ENCODE assay signal across 8 mouse cellular contexts in the genomic region with DNA sequence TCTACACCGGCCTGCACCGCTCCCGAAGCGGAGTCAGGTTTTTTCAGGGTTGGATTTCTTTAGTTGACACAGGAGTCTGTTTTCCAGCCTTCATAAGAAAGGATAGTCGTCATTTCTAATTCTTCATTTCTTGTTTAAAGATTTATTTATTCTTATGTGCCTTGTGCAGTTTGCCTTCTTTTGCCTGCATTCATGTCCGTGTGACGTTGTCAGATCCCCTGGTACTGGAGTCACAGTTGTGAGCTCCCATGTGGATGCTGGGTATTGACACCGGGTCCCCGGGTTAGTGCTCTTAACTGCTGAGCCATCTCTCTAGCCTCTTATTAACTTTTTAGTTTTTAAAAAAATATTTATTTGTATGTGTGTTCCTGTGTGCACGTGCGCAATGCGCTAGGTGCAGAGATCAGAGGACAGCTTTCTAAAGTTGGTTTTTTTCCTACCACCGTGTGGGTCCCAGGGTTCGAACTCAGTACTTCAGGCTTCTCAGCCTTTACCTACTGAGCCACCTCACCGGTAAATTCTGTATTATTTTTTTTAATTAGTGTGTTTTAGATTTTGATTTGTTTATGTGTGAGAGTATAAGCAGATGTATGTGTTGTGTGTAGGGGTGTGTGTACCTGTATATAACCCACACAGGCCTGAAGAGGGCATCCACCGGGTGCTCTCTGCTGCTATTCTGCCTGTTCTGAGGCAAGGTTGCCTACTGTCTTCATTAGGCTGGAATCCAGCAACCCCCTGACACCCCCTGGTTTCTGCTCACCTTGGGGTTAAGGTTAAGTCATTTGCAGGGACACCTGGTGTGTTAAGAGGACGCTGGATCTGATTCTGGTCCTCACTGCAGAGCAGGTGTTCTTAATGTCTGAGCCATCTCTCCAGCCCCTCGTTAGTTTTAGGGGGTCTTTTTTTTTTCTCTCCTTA. TPM values are rescaled to one million over a fixed set of nuclear protein-coding genes. Genes with fewer than 3 reads are reported as not detected.
A peak's percentile ranks its signal among the peaks of the same experiment; 100 is the strongest.
DNase-seq lines count a peak whose midpoint lies in the region; ATAC-seq and TF ChIP-seq lines count a peak whose summit lies in the region.

No protein-coding gene starts in this region.

- no peaks in the 10 kb centered on the region for H3K79me2 ChIP-seq in heart, adult 2 months (replicated peaks; ENCODE audit: control insufficient read depth, insufficient read depth, low read length)
- H3K79me2 ChIP-seq in C2C12 (ENCODE audit: control insufficient read depth, insufficient read depth): no peaks in the 10 kb centered on the region

- no peaks in the 10 kb centered on the region for H3K27me3 ChIP-seq in heart, adult 2 months (ENCODE audit: control insufficient read depth, insufficient read depth, low read length)
- no peaks in the 10 kb centered on the region for H3K27me3 ChIP-seq in C2C12 (ENCODE audit: control insufficient read depth, insufficient read depth, insufficient read length)
- no peaks in the 10 kb centered on the region; the same call in 1 of the 2 replicates for H3K27me3 ChIP-seq in liver, embryonic 12.5 days (replicated peaks)

- no peaks in the 10 kb centered on the region for H3K36me3 ChIP-seq in heart, adult 2 months (ENCODE audit: control insufficient read depth, insufficient read depth, low read length)
- no peaks in the 10 kb centered on the region for H3K36me3 ChIP-seq in C2C12 (ENCODE audit: control insufficient read depth, insufficient read depth)
- no peaks in the 10 kb centered on the region for H3K36me3 ChIP-seq in liver, embryonic 12.5 days

- WGBS in heart, adult 2 months: 27% methylated on average over 18 of the region's 18 CpGs
- WGBS in liver, embryonic 12.5 days (ENCODE audit: insufficient replicate concordance): 27% methylated on average over 18 of the region's 18 CpGs

- peak overlapping the region; percentile 98 for H3ac ChIP-seq in C2C12 (ENCODE audit: control insufficient read depth, insufficient read length, low read depth)

- no peak for DNase-seq in heart, adult 2 months
- DNase-seq in heart, adult 9 months (ENCODE audit: low spot score in 2 of 2): no peak
- no peak for DNase-seq in layer of hippocampus, adult 9-11 months
- DNase-seq in layer of hippocampus, adult 8-10 months (ENCODE audit: low spot score in 2 of 2): no peak

- peak overlapping the region; percentile 92 for H3K4me3 ChIP-seq in heart, adult 2 months
- peak overlapping the region; percentile 45 for H3K4me3 ChIP-seq in C2C12 (ENCODE audit: insufficient read depth, poor library complexity, severe bottlenecking)
- H3K4me3 ChIP-seq in embryonic fibroblast, embryonic 13.5 days (ENCODE audit: insufficient read depth, low read length): peak overlapping the region; percentile 82
- peak overlapping the region; percentile 71 for H3K4me3 ChIP-seq in liver, embryonic 12.5 days

- TF ChIP-seq POLR2A in heart, adult 2 months (IDR thresholded peaks at IDR 0.05; ENCODE audit: insufficient read depth, low read depth, low read length): no peak
- TF ChIP-seq POLR2A in embryonic fibroblast, embryonic 13.5 days (IDR thresholded peaks at IDR 0.05; ENCODE audit: low read depth, low read length): no peak

- no peaks in the 10 kb centered on the region for H3K79me3 ChIP-seq in C2C12 (ENCODE audit: low read depth)

- no peaks in the 10 kb centered on the region for H3K9me3 ChIP-seq in liver, embryonic 12.5 days (replicated peaks)

- peak overlapping the region; percentile 82 for H3K9ac ChIP-seq in heart, adult 2 months (ENCODE audit: low read depth, low read length)
- H3K9ac ChIP-seq in liver, embryonic 12.5 days: peak overlapping the region; percentile 75

- peak overlapping the region; percentile 89 for H3K27ac ChIP-seq in heart, adult 2 months
- H3K27ac ChIP-seq in embryonic fibroblast, embryonic 13.5 days (ENCODE audit: insufficient read depth, low read length): peak overlapping the region; percentile 15; the same call in 1 of the 2 replicates
- peak overlapping the region; percentile 73 for H3K27ac ChIP-seq in liver, embryonic 12.5 days

- intact Hi-C loops in heart, adult 2 months (cut with DNase I): loop anchor here (1.0 kb wide), 1 partner anchor 31 kb away; no protein-coding TSS in a partner anchor

- peak overlapping the region; percentile 96 for H3K4me2 ChIP-seq in liver, embryonic 12.5 days

- no peak for TF ChIP-seq EP300 in heart, adult 2 months (IDR thresholded peaks at IDR 0.05; ENCODE audit: insufficient read depth, low read depth, low read length)

- peaks cover 8% of the 10 kb centered on the region for H3K4me1 ChIP-seq in heart, adult 2 months (ENCODE audit: control insufficient read depth, insufficient read depth, low read length)
- no peaks in the 10 kb centered on the region for H3K4me1 ChIP-seq in embryonic fibroblast, embryonic 13.5 days (ENCODE audit: control insufficient read depth, insufficient read depth, low read length)
- peaks cover 39% of the 10 kb centered on the region for H3K4me1 ChIP-seq in liver, embryonic 12.5 days

- no peak for TF ChIP-seq CTCF in heart, adult 2 months (IDR thresholded peaks at IDR 0.05)
- TF ChIP-seq CTCF in C2C12 (IDR thresholded peaks at IDR 0.05; ENCODE audit: control insufficient read depth, insufficient read depth, insufficient read length): no peak
- no peak for TF ChIP-seq CTCF in embryonic fibroblast, embryonic 13.5 days (IDR thresholded peaks at IDR 0.05; ENCODE audit: borderline replicate concordance, insufficient read depth, low read length)

- peak; percentile 21; the same call in 1 of the 2 replicates for ATAC-seq in liver, embryonic 12.5 days
- ATAC-seq in activated CD4-positive, CD25-positive, alpha-beta regulatory T cell, adult 4 months: no peak

TF ChIP-seq in C2C12, 6 proteins besides CTCF, POLR2A, EP300 and RAD21:
- TF ChIP-seq MYOD1 (IDR thresholded peaks at IDR 0.05; ENCODE audit: control insufficient read depth, insufficient read length, low read depth) (no peak), MYOG (IDR thresholded peaks at IDR 0.05; ENCODE audit: control insufficient read depth, extremely low read depth, insufficient read length) (no peak), MAX (IDR thresholded peaks at IDR 0.05) (no peak), USF1 (IDR thresholded peaks at IDR 0.05; ENCODE audit: low read depth) (no peak), CEBPB (IDR thresholded peaks at IDR 0.05; ENCODE audit: low read depth) (no peak), FOSL1 (IDR thresholded peaks at IDR 0.05; ENCODE audit: insufficient read depth, low read length, poor library complexity, severe bottlenecking) (no peak)

RNA-seq across cellular contexts. Expression of gene Tecpr1, which starts 0.7 kb away (rescaled TPM):
- 10 to 100 TPM; 24.2 to 27.6 TPM for total RNA-seq in heart, adult 2 months (2021)
- polyA plus RNA-seq in heart, adult 2 months (2012; rRNA removed): 33.7 and 34.9 TPM in 2 replicates
- 10.5 TPM for polyA plus RNA-seq in C2C12 (2012; fragmentation: generic; extraction: Trizol)
- polyA plus RNA-seq in embryonic fibroblast, embryonic 13.5 days (2011; ENCODE audit: insufficient read length, low read depth, missing spikeins): 15.1 and 15.7 TPM in 2 replicates
- 4.8 TPM in 2 replicates for polyA plus RNA-seq in liver, embryonic 12.5 days (2016; fragmentation: Nextera tagmentation; extraction: Ambion mirVana)
- 100 to 1,000 TPM; 103 to 120 (median 109) TPM for total RNA-seq in layer of hippocampus, adult 8-10 months (2022)
- polyA plus RNA-seq in activated CD4-positive, CD25-positive, alpha-beta regulatory T cell, adult 4 months (2017; shearing (Covaris generic)): 10 to 100 TPM; 68.3 to 97.8 TPM

RNA-seq across cellular contexts. Expression of gene Bri3, which starts 20.1 kb away (rescaled TPM):
- total RNA-seq in heart, adult 2 months (2021): 100 to 1,000 TPM; 129 to 152 TPM
- 240 and 258 TPM in 2 replicates for polyA plus RNA-seq in heart, adult 2 months (2012; rRNA removed)
- 121 TPM for polyA plus RNA-seq in C2C12 (2012; fragmentation: generic; extraction: Trizol)
- 90.6 and 104 TPM in 2 replicates for polyA plus RNA-seq in embryonic fibroblast, embryonic 13.5 days (2011; ENCODE audit: insufficient read length, low read depth, missing spikeins)
- 37.7 and 40.3 TPM in 2 replicates for polyA plus RNA-seq in liver, embryonic 12.5 days (2016; fragmentation: Nextera tagmentation; extraction: Ambion mirVana)
- total RNA-seq in layer of hippocampus, adult 8-10 months (2022): 10 to 100 TPM; 55.7 to 78.1 (median 67.5) TPM
- polyA plus RNA-seq in activated CD4-positive, CD25-positive, alpha-beta regulatory T cell, adult 4 months (2017; shearing (Covaris generic)): 1 to 10 TPM; 2.5 to 4.7 TPM

RNA-seq across cellular contexts. Expression of gene Bhlha15, which starts 34.1 kb away (rescaled TPM):
- total RNA-seq in heart, adult 2 months (2021): not detected
- 0.08 and 0.12 TPM in 2 replicates for polyA plus RNA-seq in heart, adult 2 months (2012; rRNA removed)
- polyA plus RNA-seq in C2C12 (2012; fragmentation: generic; extraction: Trizol): not detected
- polyA plus RNA-seq in embryonic fibroblast, embryonic 13.5 days (2011; ENCODE audit: insufficient read length, low read depth, missing spikeins): not detected in 2 replicates
- 0.86 and 0.94 TPM in 2 replicates for polyA plus RNA-seq in liver, embryonic 12.5 days (2016; fragmentation: Nextera tagmentation; extraction: Ambion mirVana)
- total RNA-seq in layer of hippocampus, adult 8-10 months (2022): under 1 TPM; 0.12 to 0.45 (median 0.23) TPM
- polyA plus RNA-seq in activated CD4-positive, CD25-positive, alpha-beta regulatory T cell, adult 4 months (2017; shearing (Covaris generic)): under 1 TPM in 1 of 2 experiments, not detected in 1; 0.09 TPM

Comparison
In these comparisons a context has a peak if more than half of its experiments do, and no peak if none do; other contexts are left out.
1. H3K27ac ChIP-seq: peak in every context shown above with its lines; median percentile 89 in heart, adult 2 months; 73 in liver, embryonic 12.5 days; 15 in embryonic fibroblast, embryonic 13.5 days.